Mouse (Mus musculus): ENCODE measurements at regions not wholly inside any gene's neighbourhood (a gene's known extent, or its start where the extent isn't known, plus 50 kb on each side); places are given as distances from the start of the nearest gene placed in this dataset.

DNA sequence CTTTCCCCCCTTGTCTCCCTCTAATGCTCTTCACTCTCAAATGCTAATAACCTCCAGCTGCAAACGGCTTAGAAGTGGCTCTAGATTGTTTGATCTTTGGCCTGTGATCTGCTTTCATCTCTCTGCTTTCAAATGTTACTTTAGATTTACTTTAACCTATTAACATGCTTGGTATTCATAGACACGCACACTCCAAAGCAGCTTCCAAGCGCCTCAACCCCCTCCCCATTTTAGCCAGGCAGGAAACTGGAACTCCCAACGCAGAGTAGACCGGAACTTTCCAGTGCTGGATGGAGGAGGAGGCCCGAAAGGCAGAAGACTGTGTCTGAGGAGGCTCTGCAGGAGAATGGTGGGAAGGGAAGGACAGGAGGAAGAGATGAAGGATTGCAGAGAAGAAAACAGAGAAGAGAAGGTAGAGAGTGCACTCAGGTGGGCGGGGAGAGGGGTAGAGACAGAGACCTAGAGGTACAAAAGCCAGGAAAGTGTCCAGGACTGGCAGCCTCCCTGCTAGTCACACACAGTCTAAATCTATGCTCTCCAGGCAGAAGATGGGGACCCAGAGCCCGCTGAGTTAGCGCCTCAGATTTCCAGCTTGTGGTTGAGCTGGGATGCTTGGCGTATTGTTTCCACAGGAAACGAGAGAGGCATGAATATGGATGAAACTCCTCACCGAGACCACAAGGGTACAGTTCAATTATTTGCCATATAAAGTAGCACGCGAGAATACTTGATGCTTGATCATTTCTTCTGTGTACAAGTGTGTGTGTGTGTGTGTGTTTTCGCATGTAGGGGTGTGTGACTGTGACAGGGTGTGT is 167.6 kb upstream of the Gm4791 start:
- no peak for ATAC-seq (replicated peaks; ENCODE audit: low FRiP score, low TSS enrichment, poor library complexity, severe bottlenecking)

GRCm38 (mm10) chr9:46830316-46830715 is 168.2 kb upstream of the Gm4791 start:
- no peak for ATAC-seq (replicated peaks; ENCODE audit: low FRiP score, low TSS enrichment, poor library complexity, severe bottlenecking)

DNA sequence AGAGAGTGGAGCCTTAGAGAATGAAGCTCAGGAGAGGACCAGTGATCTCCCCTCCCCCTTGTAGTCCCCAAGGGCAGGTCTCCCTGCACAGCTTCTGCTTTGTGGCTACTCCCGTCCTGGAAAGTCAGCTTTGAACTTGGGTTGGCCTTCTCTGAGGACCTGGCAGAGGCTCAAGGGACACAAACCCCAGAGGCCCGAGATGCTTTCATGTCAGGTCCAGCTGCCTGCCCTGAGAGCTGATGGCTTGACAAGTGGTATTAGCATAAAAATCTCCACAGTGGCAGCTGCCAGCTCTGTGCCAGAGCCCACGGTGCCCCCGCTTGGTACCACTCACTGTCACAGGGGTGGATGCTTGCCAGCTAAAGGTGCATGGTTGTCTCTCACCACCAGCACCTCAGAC is 173.8 kb upstream of the Gm4791 start:
- no peak for ATAC-seq (replicated peaks; ENCODE audit: low FRiP score, low TSS enrichment, poor library complexity, severe bottlenecking)

GRCm38 (mm10) chr9:46819808-46820207 is 178.7 kb upstream of the Gm4791 start:
- no peak for ATAC-seq (replicated peaks; ENCODE audit: low FRiP score, low TSS enrichment, poor library complexity, severe bottlenecking)

GRCm38 (mm10) chr9:46819376-46819775 is 179.2 kb upstream of the Gm4791 start:
- no peak for ATAC-seq (replicated peaks; ENCODE audit: low FRiP score, low TSS enrichment, poor library complexity, severe bottlenecking)

DNA sequence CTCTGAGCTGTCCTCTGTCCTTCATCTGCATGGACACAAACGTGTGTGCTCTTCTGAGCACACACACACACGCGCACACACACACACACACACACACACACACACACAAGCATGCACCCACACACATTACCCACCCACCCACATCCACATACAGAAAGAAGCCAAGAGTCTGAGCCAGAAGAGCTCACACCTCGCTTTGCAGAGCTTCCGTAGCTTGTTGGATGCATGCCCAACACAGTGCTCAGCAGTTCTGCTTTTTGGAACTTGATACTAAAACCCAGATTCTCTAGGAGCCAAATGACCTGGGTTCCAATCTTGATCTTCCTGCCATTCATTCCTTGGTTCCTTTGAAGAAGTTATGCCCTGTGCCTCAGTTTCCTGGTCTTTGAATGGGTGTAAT is 182.4 kb upstream of the Gm4791 start:
- ATAC-seq (replicated peaks; ENCODE audit: low FRiP score, low TSS enrichment, poor library complexity, severe bottlenecking): no peak

GRCm38 (mm10) chr9:46814478-46815241 is 183.9 kb upstream of the Gm4791 start:
- ATAC-seq (replicated peaks; ENCODE audit: low FRiP score, low TSS enrichment, poor library complexity, severe bottlenecking): no peak

DNA sequence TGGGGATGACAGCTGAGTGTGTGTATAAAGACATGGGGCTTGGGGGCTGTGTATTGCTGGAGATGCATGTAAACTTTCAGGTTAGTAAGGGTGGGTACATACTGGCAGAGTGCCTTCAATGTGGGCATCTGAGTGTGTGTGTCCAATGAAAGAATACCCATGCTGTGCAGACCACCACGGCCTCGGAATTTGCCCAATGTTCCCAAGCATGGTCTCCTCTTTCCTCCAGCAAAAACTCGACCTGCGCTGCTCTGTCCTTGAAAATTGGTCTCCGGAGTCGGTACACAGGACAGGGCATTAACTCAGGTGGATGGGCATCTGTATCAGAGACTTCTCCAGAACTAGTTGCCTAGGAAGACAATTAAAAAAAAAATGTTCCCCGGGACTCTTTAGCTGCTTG is 188.3 kb upstream of the Gm4791 start:
- ATAC-seq (replicated peaks; ENCODE audit: low FRiP score, low TSS enrichment, poor library complexity, severe bottlenecking): no peak

DNA sequence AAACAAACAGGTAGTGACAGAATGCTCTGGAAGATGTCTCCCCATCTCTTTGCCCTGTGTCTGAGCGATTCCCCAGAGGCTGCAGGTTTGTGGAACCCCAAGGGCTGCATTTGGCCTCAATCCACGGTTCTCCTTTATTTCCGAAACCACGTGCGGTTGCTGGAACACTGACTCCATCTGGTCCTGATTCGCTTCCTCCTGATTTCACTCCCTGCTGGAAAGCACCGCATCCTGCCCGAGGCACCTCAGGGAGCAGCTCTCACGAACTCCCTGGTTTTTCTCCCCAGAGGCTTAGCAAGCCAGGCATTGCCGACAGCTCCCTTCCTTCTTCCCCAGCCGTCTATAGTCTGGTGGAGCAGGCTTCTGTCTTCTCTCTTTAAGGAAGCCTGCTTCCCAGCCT is 203.1 kb upstream of the Gm4791 start:
- ATAC-seq (replicated peaks; ENCODE audit: low FRiP score, low TSS enrichment, poor library complexity, severe bottlenecking): no peak

DNA sequence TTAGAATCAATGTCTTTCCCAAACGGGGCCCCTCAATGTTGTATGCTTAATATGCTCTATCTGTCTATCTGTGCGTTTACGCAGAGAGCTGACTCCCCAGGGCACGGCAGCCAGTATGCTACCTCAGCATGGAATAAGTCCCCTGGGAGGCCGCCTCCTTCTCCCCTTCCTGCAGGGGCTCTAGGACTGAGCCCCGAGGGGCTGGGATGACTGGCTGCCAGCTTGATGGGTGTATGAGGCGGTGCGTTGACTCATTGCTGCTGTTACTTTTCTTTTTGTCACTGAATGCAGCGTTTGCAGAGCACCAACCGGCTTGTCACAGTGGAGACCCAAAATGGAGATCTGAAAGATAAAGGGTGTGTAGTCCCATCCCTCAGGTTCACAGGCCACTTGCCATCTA is 209.5 kb upstream of the Gm4791 start:
- no peak for ATAC-seq (replicated peaks; ENCODE audit: low FRiP score, low TSS enrichment, poor library complexity, severe bottlenecking)

GRCm38 (mm10) chr9:46788456-46788855 is 210.1 kb upstream of the Gm4791 start:
- no peak for ATAC-seq (replicated peaks; ENCODE audit: low FRiP score, low TSS enrichment, poor library complexity, severe bottlenecking)

DNA sequence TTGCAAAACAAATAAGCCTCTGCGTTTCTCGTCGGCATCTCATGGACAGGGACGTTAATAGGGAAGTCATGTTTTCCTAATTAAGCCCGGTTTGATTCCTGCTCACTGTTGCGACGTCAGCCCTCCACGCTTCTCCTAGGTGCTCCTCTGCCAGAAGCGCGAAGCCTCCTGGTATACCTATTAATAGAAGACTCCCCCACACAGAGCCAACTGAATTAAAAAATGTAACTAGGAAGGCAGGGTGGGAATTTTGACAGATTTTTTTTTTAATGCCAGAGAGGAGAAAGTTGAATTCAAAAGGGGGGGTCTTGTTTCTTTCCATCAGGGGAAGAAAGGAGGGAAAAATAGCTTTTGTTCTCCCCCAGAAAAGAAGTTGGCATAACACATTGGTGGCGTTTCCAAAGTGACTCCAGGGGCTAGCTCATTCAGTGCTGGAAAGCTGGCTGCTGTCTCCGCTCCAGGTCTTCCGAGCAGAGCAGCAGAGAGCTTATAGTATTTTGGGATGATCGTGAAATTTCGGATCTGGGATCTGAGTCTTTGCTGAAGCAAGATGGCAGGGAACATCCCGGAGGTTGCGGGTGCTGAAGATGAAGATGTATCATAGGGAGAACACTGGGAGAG is 214.1 kb upstream of the Gm4791 start:
- no peak for ATAC-seq (replicated peaks; ENCODE audit: low FRiP score, low TSS enrichment, poor library complexity, severe bottlenecking)

DNA sequence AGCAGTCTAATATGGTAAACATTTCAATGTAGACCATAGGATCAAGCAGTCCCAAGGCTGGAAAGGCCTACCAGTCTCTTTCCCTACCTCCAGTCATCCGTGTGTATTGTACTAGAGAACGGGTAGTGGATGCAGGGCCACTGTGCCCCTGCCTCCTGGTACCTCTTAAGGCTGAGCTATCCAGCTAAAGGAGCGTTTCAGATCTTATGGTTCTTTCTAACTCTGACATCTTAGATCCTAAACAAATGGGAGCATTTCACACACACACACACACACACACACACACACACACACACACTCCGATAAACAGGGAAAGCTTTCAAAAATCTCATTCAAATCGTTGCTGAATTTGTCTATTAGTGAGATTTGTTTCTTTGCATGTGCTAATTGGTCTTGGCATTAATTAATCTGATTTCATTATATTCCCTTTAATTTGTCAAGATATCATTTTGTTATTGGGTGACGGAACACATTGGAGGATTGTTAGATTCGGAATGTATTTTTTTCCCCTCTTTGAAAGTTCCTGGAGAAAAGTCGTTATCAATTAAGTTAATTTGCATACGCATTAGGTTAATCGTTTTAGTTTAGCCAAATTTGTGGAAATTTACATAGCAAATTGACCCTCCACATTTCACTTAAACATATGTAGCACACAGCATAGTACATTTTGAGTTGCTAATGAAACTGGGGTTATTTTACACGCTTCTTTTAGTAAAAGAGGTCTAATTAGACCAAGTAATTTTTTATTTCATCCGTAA is 214.8 kb upstream of the Gm4791 start:
- no peak for ATAC-seq (replicated peaks; ENCODE audit: low FRiP score, low TSS enrichment, poor library complexity, severe bottlenecking)

GRCm38 (mm10) chr9:46781681-46782080 is 216.9 kb upstream of the Gm4791 start:
- no peak for ATAC-seq (replicated peaks; ENCODE audit: low FRiP score, low TSS enrichment, poor library complexity, severe bottlenecking)

- no peak for ATAC-seq (replicated peaks; ENCODE audit: low FRiP score, low TSS enrichment, poor library complexity, severe bottlenecking)
These were observed 219.8 kb upstream of the Gm4791 start for GRCm38 (mm10) chr9:46778769-46779168.

- ATAC-seq (replicated peaks; ENCODE audit: low FRiP score, low TSS enrichment, poor library complexity, severe bottlenecking): no peak
These were observed 223.7 kb upstream of the Gm4791 start for GRCm38 (mm10) chr9:46774821-46775220.

DNA sequence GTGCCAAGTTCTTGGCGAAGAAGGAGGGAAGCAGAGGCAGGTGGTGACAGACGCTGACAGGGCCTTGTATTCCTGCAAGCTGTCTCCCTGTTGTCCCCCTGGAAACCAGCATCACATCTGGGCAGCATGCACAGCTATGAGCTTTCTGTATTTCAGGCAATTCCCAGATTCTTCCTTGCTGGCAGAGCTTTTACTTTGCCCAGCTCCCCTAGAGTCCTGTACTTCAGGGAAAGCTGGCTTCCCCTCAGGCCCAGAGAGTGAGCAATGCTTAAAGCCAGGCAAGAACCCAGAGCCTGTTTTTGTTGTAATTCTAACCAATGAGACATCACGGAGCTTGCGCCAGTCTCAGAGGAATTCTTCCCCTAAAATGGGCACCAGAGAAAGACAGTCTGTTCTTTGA is 238.3 kb upstream of the Gm4791 start:
- ATAC-seq (replicated peaks; ENCODE audit: low FRiP score, low TSS enrichment, poor library complexity, severe bottlenecking): no peak

- ATAC-seq (replicated peaks; ENCODE audit: low FRiP score, low TSS enrichment, poor library complexity, severe bottlenecking): no peak
These were observed 241.4 kb upstream of the Gm4791 start for GRCm38 (mm10) chr9:46757005-46757672.

GRCm38 (mm10) chr9:46751981-46752380 is 246.6 kb upstream of the Gm4791 start:
- no peak for ATAC-seq (replicated peaks; ENCODE audit: low FRiP score, low TSS enrichment, poor library complexity, severe bottlenecking)
